Mouse (Mus musculus): ENCODE measurements around the gene Slc4a4. TPM values are rescaled to one million over a fixed set of nuclear protein-coding genes. Genes with fewer than 3 reads are reported as not detected.
"Not testable (repeated sequence)": the region's sequence is repeated elsewhere in the genome, so short reads cannot be mapped to it uniquely, and the experiment has no call there.

Slc4a4 gene
- polyA plus RNA-seq, 1 experiment from 2014 or later, result 4.8 TPM

DNA sequence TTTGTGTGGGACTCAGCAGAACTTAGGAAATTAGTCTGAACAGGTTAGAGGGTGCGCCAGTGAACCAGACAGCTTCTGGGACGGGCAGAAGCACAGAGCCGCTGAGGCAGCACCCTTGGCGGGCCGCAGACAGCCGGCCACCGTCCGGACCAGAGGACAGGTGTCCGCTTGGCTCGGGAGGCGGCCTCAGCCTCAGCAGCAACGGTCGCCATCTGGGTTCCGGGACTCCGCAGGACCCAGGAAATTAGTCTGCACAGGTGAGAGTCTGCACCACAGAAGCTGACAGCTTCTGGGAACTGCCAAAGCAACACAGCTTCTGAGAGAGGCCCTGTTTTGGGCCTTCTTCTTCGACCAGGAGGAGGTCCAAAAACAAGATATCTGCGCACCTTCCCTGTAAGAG, 225.4 kb downstream of the Slc4a4 start:
- 98% methylated on average over 12 of the region's 17 CpGs for WGBS
- H3K9ac ChIP-seq (replicated peaks; ENCODE audit: low read length); DNase-seq; ATAC-seq (ENCODE audit: low FRiP score, low TSS enrichment); H3K4me1 ChIP-seq (ENCODE audit: control insufficient read depth, insufficient read depth, low read length); H3K36me3 ChIP-seq (ENCODE audit: control insufficient read depth, insufficient read depth, low read length); H3K4me3 ChIP-seq (replicated peaks; ENCODE audit: low read depth, low read length); H3K27me3 ChIP-seq (ENCODE audit: control insufficient read depth, insufficient read depth, low read length); H3K4me2 ChIP-seq (ENCODE audit: low read length); H3K27ac ChIP-seq (replicated peaks; ENCODE audit: low read depth, low read length); H3K9me3 ChIP-seq (ENCODE audit: control insufficient read depth, low read length): not testable (repeated sequence)

- Histone ChIP-seq H3K9ac (replicated peaks; ENCODE audit: low read length) (no peak overlapping the region), H3K27me3 (ENCODE audit: control insufficient read depth, insufficient read depth, low read length) (no peaks in the 10 kb centered on the region), H3K27ac (replicated peaks; ENCODE audit: low read depth, low read length) (no peak overlapping the region), H3K4me2 (ENCODE audit: low read length) (no peak overlapping the region), H3K36me3 (ENCODE audit: control insufficient read depth, insufficient read depth, low read length) (no peaks in the 10 kb centered on the region), H3K4me3 (replicated peaks; ENCODE audit: low read depth, low read length) (no peak overlapping the region), H3K4me1 (ENCODE audit: control insufficient read depth, insufficient read depth, low read length) (no peaks in the 10 kb centered on the region), H3K9me3 (ENCODE audit: control insufficient read depth, low read length) (no peaks in the 10 kb centered on the region)
- 72% methylated on average over 1 of the region's 1 CpGs for WGBS
- ATAC-seq (ENCODE audit: low FRiP score, low TSS enrichment) (no peak), DNase-seq (no peak)
These were observed 234.3 kb downstream of the Slc4a4 start for GRCm38 (mm10) chr5:89120881-89121280.

DNA sequence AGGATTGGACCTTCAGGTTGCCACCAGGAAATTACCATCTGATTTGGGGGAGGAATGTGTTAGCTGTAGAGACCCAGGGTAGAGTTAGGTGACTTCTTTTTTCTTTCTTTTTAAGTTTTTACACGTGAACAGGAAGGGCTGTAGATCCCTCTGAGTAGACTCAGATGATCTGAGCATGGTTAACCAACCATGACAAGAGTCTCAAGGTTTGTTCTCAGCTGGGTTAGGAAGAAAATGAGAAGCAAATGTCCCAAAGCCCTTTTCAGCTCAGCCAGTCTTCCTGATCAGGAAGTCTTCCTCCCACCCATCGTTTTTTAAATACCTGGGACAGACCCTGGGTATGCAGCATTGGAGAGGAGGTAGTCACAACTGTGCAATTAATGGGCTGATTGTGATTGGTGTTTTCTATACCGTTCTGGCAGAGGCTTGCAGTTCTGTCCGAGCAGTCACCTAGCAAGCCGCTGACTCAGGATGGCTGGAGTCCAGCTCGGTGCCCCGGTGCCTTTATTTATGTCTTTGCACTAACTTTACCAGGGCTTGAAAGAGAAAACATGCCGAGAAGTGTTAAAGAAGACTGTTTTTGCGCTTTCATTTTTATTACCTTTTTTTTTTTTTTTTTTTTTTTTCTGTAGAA, 236.8 kb downstream of the Slc4a4 start:
- Histone ChIP-seq H3K27ac (replicated peaks; ENCODE audit: low read depth, low read length) (no peak overlapping the region), H3K27me3 (ENCODE audit: control insufficient read depth, insufficient read depth, low read length) (no peaks in the 10 kb centered on the region), H3K4me3 (replicated peaks; ENCODE audit: low read depth, low read length) (no peak overlapping the region), H3K36me3 (ENCODE audit: control insufficient read depth, insufficient read depth, low read length) (no peaks in the 10 kb centered on the region), H3K9ac (replicated peaks; ENCODE audit: low read length) (no peak overlapping the region), H3K4me1 (ENCODE audit: control insufficient read depth, insufficient read depth, low read length) (no peaks in the 10 kb centered on the region), H3K4me2 (ENCODE audit: low read length) (no peak overlapping the region), H3K9me3 (ENCODE audit: control insufficient read depth, low read length) (no peaks in the 10 kb centered on the region)
- DNase-seq (no peak), ATAC-seq (ENCODE audit: low FRiP score, low TSS enrichment) (no peak)
- WGBS, result 63% methylated on average over 9 of the region's 9 CpGs

DNA sequence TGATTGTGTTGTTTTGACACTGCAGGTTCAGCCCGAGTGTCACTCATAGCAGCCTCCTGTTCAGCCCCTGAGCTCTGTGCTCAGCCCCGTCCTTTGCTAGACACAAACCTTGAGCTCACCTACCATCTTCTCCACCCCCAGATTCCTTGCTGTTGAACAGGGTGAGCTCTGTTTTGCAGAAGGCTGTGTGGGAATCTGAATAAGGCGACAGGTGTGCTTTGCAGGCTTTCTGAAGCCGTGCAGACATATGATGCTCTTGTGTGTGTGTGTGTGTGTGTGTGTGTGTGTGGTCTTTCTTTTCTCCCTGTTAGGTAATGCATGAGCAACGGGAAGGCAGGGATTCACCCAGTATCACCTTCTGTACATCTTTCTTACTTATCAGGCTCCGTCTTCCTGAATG, 241.6 kb downstream of the Slc4a4 start:
- Histone ChIP-seq H3K4me3 (replicated peaks; ENCODE audit: low read depth, low read length) (no peak overlapping the region), H3K27me3 (ENCODE audit: control insufficient read depth, insufficient read depth, low read length) (no peaks in the 10 kb centered on the region), H3K9ac (replicated peaks; ENCODE audit: low read length) (no peak overlapping the region), H3K4me2 (ENCODE audit: low read length) (no peak overlapping the region), H3K9me3 (ENCODE audit: control insufficient read depth, low read length) (no peaks in the 10 kb centered on the region), H3K4me1 (ENCODE audit: control insufficient read depth, insufficient read depth, low read length) (no peaks in the 10 kb centered on the region), H3K36me3 (ENCODE audit: control insufficient read depth, insufficient read depth, low read length) (no peaks in the 10 kb centered on the region), H3K27ac (replicated peaks; ENCODE audit: low read depth, low read length) (no peak overlapping the region)
- 90% methylated on average over 6 of the region's 6 CpGs for WGBS
- ATAC-seq (ENCODE audit: low FRiP score, low TSS enrichment) (no peak), DNase-seq (no peak)

DNA sequence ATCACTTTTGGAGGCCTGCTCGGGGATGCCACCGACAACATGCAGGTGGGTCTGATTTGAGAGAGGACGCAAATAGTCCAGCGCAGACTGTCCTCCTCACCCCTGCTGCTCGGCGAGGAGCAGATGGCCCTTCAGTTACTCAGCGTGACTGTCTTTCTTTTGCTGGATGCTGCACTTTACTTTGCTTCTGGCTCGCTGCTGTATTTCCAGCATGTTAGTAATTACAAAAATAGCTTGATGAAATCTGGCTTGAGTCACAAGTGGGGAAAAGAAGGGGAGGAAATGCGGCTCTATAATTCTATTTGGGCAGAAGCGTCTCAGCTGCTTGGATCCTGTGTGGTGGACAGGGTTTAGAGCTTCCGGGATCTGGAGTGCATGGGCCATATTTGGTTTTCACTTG, 249.2 kb downstream of the Slc4a4 start:
- Histone ChIP-seq H3K9me3 (ENCODE audit: control insufficient read depth, low read length) (no peaks in the 10 kb centered on the region), H3K4me2 (ENCODE audit: low read length) (no peak overlapping the region), H3K27ac (replicated peaks; ENCODE audit: low read depth, low read length) (no peak overlapping the region), H3K9ac (replicated peaks; ENCODE audit: low read length) (no peak overlapping the region), H3K4me3 (replicated peaks; ENCODE audit: low read depth, low read length) (no peak overlapping the region), H3K27me3 (ENCODE audit: control insufficient read depth, insufficient read depth, low read length) (no peaks in the 10 kb centered on the region), H3K36me3 (ENCODE audit: control insufficient read depth, insufficient read depth, low read length) (no peaks in the 10 kb centered on the region), H3K4me1 (ENCODE audit: control insufficient read depth, insufficient read depth, low read length) (no peaks in the 10 kb centered on the region)
- DNase-seq (no peak), ATAC-seq (ENCODE audit: low FRiP score, low TSS enrichment) (no peak)
- WGBS, result 88% methylated on average over 11 of the region's 11 CpGs

DNA sequence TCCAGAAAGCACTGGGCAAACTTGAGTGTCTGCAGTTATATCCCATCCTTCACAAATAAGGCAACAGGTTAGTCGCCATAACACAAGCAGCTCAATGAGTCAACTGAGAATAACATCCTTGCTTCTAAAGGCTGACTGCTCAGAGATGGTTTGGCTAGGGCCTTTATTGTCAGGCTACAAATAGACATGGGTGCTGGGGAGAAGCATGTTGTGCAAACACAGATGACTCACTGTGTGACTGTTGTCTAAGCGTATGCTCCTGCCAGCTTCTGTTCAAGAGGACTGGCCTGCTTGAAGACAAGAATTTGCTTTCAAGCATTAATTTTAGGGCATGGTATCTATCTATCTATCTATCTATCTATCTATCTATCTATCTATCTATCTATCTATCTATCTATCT, 253.5 kb downstream of the Slc4a4 start:
- WGBS, result 96% methylated on average over 2 of the region's 2 CpGs
- H3K9me3 ChIP-seq (ENCODE audit: control insufficient read depth, low read length), result no peaks in the 10 kb centered on the region
- H3K9ac ChIP-seq (replicated peaks; ENCODE audit: low read length), result no peak overlapping the region
- no peak overlapping the region for H3K4me3 ChIP-seq (replicated peaks; ENCODE audit: low read depth, low read length)
- H3K4me1 ChIP-seq (ENCODE audit: control insufficient read depth, insufficient read depth, low read length), result no peaks in the 10 kb centered on the region
- H3K4me2 ChIP-seq (ENCODE audit: low read length), result no peak overlapping the region
- DNase-seq, result no peak
- no peak for ATAC-seq (ENCODE audit: low FRiP score, low TSS enrichment)
- H3K36me3 ChIP-seq (ENCODE audit: control insufficient read depth, insufficient read depth, low read length), result no peaks in the 10 kb centered on the region
- H3K27me3 ChIP-seq (ENCODE audit: control insufficient read depth, insufficient read depth, low read length), result no peaks in the 10 kb centered on the region
- no peak overlapping the region for H3K27ac ChIP-seq (replicated peaks; ENCODE audit: low read depth, low read length)

- H3K27me3 ChIP-seq (ENCODE audit: control insufficient read depth, insufficient read depth, low read length), result no peaks in the 10 kb centered on the region
- H3K9me3 ChIP-seq (ENCODE audit: control insufficient read depth, low read length), result no peaks in the 10 kb centered on the region
- 93% methylated on average over 2 of the region's 2 CpGs for WGBS
- H3K4me1 ChIP-seq (ENCODE audit: control insufficient read depth, insufficient read depth, low read length), result no peaks in the 10 kb centered on the region
- no peak overlapping the region for H3K4me3 ChIP-seq (replicated peaks; ENCODE audit: low read depth, low read length)
- H3K4me2 ChIP-seq (ENCODE audit: low read length), result no peak overlapping the region
- no peak for ATAC-seq (ENCODE audit: low FRiP score, low TSS enrichment)
- no peak for DNase-seq
- no peak overlapping the region for H3K27ac ChIP-seq (replicated peaks; ENCODE audit: low read depth, low read length)
- no peak overlapping the region for H3K9ac ChIP-seq (replicated peaks; ENCODE audit: low read length)
- H3K36me3 ChIP-seq (ENCODE audit: control insufficient read depth, insufficient read depth, low read length), result no peaks in the 10 kb centered on the region
These were observed 255.1 kb downstream of the Slc4a4 start for GRCm38 (mm10) chr5:89141761-89142160.

- Histone ChIP-seq H3K4me2 (ENCODE audit: low read length) (no peak overlapping the region), H3K9me3 (ENCODE audit: control insufficient read depth, low read length) (no peaks in the 10 kb centered on the region), H3K36me3 (ENCODE audit: control insufficient read depth, insufficient read depth, low read length) (no peaks in the 10 kb centered on the region), H3K9ac (replicated peaks; ENCODE audit: low read length) (no peak overlapping the region), H3K4me1 (ENCODE audit: control insufficient read depth, insufficient read depth, low read length) (no peaks in the 10 kb centered on the region), H3K4me3 (replicated peaks; ENCODE audit: low read depth, low read length) (no peak overlapping the region), H3K27ac (replicated peaks; ENCODE audit: low read depth, low read length) (no peak overlapping the region), H3K27me3 (ENCODE audit: control insufficient read depth, insufficient read depth, low read length) (no peaks in the 10 kb centered on the region)
- 89% methylated on average over 2 of the region's 2 CpGs for WGBS
- DNase-seq (no peak), ATAC-seq (ENCODE audit: low FRiP score, low TSS enrichment) (no peak)
These were observed 259.7 kb downstream of the Slc4a4 start for GRCm38 (mm10) chr5:89146276-89146675.

- Histone ChIP-seq H3K4me3 (replicated peaks; ENCODE audit: low read depth, low read length) (no peak overlapping the region), H3K9ac (replicated peaks; ENCODE audit: low read length) (no peak overlapping the region), H3K27me3 (ENCODE audit: control insufficient read depth, insufficient read depth, low read length) (no peaks in the 10 kb centered on the region), H3K36me3 (ENCODE audit: control insufficient read depth, insufficient read depth, low read length) (no peaks in the 10 kb centered on the region), H3K4me2 (ENCODE audit: low read length) (no peak overlapping the region), H3K27ac (replicated peaks; ENCODE audit: low read depth, low read length) (no peak overlapping the region), H3K4me1 (ENCODE audit: control insufficient read depth, insufficient read depth, low read length) (no peaks in the 10 kb centered on the region), H3K9me3 (ENCODE audit: control insufficient read depth, low read length) (no peaks in the 10 kb centered on the region)
- DNase-seq (no peak), ATAC-seq (ENCODE audit: low FRiP score, low TSS enrichment) (no peak)
- WGBS, result 93% methylated on average over 13 of the region's 13 CpGs
These were observed 260.7 kb downstream of the Slc4a4 start for GRCm38 (mm10) chr5:89147282-89147790.
